Mouse (Mus musculus): Measurements from ENCODE around the gene Zbp1.

The Zbp1 gene

GRCm38 (mm10) chr2:173179046-173179445 lies 39.7 kb downstream of the Zbp1 start:
- no peak for DNase-seq (ENCODE audit: low read depth, low spot score)

GRCm38 (mm10) chr2:173177951-173178350 lies 40.8 kb downstream of the Zbp1 start:
- no peak for DNase-seq (ENCODE audit: low read depth, low spot score)

- DNase-seq (ENCODE audit: low read depth, low spot score), result no peak
These were observed 41.2 kb downstream of the Zbp1 start for GRCm38 (mm10) chr2:173177481-173177880.

- DNase-seq (ENCODE audit: low read depth, low spot score), result no peak
These were observed 43.0 kb downstream of the Zbp1 start for GRCm38 (mm10) chr2:173175703-173176102.

GRCm38 (mm10) chr2:173174569-173174968 lies 44.2 kb downstream of the Zbp1 start:
- no peak for DNase-seq (ENCODE audit: low read depth, low spot score)

DNA sequence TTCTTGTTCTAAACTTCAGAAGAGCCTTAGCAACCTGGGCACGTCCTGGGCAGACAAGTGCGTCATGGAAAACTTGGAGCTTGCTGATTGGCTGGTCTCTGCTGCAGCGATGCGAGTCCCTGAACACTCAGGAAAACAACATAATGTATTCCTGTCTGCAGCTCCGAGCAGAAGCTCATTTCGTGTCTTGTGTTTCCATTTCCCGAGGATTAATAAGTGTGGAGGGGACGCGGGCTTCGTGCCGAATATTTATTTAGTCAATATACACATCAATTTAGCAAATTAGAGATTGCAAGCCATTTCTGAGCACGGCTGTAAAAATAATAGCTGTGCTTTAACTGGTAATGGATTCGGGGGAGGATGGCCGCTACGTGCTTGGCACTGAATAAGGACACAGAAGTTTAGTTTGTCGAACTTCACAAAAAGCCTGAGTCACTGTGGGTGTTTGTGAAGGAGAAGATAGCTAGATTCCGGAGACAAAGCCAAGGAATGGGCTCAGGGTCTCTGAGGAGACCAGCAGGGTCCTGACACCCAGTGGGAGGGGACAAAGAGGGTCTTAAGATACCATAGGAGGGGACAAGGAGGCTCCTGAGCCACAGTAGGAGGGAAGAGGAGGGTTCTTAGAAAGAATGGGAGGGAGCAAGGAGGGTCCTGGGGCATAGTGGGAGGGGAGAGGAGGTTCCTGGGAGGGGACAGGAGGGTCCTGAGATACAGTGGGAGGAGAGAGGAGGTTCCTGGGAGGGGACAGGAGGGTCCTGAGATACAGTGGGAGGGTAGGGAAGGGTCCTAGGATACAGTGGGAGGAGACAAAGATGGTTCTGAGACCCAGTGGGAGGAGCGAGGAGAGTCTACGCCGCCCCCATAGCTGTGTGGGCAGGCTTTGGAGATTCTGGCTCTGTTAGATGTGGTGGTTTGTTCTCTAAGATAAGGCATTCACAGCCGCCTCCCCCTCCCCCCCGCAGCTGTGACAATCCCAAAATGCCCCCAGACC lies 44.9 kb downstream of the Zbp1 start:
- DNase-seq (ENCODE audit: low read depth, low spot score), result peak; percentile 71

DNA sequence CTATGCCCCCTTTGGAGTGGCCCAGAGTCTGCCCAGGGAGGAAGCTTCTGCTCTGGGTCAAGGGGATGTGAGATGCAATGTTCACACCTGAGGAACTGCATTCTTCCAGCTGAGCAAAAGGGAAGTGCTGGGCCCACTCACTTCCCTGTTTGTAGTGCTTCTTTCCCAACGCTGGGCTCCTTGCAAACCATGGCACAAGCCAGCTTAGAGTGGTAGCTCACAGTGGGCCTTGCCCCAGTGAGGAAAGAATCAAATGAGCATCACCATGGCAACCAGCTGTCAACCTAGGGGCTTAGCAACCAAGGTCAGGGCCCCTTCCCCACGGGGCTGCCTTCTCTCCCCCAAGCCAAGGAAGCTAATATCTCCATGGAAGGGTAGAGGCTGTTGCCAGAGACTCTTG lies 45.7 kb downstream of the Zbp1 start:
- no peak for DNase-seq (ENCODE audit: low read depth, low spot score)

DNA sequence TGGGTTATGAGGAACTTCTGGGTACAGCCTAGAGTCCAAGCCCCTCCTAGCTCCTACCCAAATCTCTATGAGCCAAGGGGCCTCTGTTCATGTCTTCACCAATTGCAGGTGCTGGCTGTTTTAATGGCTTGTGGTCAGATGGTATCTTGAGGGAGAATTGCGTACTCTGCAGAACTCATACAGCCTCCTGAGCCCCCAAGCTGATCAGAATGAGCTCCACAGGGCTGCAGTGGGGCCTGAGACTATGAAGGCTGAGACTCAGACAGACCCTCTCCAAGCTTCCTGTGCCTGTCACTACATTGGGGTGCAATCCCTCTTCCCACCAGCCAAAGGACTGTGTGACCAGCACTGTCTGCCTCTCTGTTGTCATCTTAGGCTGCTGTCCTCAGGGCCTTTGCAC lies 46.3 kb downstream of the Zbp1 start:
- no peak for DNase-seq (ENCODE audit: low read depth, low spot score)

GRCm38 (mm10) chr2:173171956-173172355 lies 46.8 kb downstream of the Zbp1 start:
- DNase-seq (ENCODE audit: low read depth, low spot score), result no peak

GRCm38 (mm10) chr2:173171470-173171869 lies 47.3 kb downstream of the Zbp1 start:
- no peak for DNase-seq (ENCODE audit: low read depth, low spot score)

- DNase-seq (ENCODE audit: low read depth, low spot score), result no peak
These were observed 48.0 kb downstream of the Zbp1 start for GRCm38 (mm10) chr2:173170715-173171114.

GRCm38 (mm10) chr2:173170081-173170480 lies 48.6 kb downstream of the Zbp1 start:
- no peak for DNase-seq (ENCODE audit: low read depth, low spot score)

DNA sequence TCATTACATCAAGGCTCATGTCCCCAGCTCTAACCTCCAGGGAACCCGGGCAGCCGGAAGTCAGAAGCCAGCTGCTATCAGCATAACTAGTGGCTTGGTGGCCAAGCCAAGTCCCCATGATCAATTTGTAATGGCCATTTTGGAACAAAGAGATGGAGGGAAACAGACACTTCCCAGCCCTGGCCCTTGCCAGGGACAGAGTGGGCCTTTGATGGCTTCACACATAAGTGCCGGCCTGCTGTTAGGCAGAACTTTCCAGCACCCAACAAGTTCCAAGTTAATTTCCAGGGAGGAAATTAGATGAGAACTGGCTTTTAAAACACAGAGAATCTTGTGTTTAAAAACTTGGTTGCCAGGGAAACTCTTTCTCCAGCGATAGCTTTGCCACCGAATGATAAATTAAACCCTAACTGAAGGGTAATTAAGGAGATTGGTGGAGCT lies 50.3 kb downstream of the Zbp1 start:
- DNase-seq (ENCODE audit: low read depth, low spot score), result no peak

GRCm38 (mm10) chr2:173165357-173165756 lies 53.4 kb downstream of the Zbp1 start:
- DNase-seq (ENCODE audit: low read depth, low spot score), result no peak

DNA sequence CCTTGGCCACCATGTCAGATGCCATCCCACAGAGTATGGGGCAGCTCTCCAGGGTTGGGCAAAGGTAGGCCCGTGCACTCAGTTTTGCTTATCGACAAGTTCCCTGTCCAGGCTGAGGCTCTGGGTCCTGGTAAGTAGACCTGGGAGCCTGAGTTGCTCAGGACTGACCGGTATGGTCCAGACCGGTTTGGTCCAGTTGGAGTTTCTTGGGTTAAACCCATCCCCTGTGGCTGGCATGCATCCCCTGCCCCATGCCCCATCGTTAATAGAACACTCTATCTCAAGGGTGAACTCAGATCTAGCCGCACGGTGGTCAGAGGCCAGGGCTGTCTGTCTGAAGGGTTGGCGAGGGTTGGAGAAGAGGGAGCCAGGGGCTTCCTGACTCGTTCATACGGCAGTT lies 53.8 kb downstream of the Zbp1 start:
- no peak for DNase-seq (ENCODE audit: low read depth, low spot score)

DNA sequence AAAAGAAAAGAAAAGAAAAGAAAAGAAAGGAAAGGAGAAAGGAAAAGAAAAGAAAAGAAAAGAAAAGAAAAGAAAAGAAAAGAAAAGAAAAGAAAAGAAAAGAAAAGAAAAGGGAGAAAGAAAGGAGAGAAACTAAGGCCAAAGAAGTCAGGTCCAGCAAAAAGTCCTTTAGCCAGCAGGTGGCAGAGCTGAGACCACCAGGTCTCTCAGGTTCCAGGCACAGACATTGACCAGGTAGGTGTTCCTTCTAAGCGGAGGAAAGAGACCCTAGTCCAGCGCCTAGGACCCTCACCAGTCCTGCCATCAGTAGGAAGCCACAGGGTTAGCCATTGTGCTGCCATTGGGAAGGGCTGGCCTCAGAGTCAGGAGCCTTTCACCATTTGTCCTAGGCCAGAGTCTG lies 54.4 kb downstream of the Zbp1 start:
- no peak for DNase-seq (ENCODE audit: low read depth, low spot score)

DNA sequence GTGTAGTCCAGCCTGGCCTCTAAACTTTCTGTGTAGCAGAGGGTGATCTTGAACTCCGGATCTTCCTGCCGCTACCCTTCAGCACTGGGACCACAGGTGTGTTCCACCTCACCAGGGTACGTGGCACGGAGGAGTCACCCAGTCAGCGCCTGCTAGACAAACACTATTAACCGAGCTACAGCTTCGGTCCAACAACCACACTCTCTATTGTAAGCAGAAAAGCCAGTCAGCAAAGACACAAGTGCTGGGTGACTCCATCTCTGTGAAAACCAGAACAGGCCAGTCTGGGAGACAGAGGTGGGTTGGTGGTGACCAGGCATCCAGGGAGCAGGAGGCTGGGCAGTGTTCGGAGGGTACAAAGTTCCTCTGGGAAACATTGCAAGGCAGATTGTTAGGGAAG lies 55.3 kb downstream of the Zbp1 start:
- no peak for DNase-seq (ENCODE audit: low read depth, low spot score)

DNA sequence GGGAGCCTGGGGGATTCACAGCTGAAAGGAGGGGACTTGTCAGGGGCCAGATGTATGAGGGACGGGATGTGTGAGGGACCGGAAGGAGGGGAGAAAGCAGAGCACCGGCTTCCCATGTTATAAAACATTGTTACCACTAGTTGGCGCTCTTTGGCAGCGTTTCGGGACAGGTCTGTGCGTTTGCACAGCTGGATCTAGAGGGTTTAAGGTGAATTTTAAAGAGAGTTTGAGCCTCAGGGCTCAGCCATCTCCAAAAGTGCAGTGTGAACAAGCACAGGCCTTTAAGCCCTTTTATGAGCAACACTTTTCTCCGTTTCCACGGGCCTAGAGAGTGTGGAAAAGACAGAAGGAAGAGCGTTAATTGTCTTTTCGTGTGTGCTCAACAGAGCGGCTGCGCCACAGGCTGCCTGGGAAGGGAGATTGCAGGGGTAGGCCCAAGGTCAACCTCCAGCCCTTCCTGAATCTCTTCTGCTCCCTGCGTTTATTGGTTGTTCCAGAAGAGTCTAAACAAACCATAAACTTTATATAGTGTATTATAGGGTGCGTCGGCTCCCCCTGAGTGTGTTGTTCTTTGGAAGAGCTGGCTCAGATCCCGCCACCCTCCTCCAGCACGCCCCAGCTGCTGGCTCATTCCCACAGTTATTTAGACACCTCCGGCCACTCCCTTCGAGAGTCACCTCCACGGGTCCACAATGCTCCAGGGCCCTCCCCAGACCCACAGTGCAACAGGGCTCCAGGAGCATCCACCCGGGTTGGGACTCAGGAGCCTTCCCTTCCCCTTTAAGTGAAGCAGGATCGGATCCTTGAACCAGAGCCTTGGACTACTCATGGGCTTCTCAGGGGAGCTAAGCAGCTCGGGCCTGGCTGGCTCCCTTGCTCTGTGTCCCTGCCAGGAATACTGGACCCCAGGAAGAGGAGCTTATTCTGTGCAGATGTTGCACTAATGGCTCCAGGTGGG lies 59.1 kb downstream of the Zbp1 start:
- DNase-seq (ENCODE audit: low read depth, low spot score), result no peak

- DNase-seq (ENCODE audit: low read depth, low spot score), result no peak
These were observed 60.2 kb downstream of the Zbp1 start for GRCm38 (mm10) chr2:173158390-173159055.

DNA sequence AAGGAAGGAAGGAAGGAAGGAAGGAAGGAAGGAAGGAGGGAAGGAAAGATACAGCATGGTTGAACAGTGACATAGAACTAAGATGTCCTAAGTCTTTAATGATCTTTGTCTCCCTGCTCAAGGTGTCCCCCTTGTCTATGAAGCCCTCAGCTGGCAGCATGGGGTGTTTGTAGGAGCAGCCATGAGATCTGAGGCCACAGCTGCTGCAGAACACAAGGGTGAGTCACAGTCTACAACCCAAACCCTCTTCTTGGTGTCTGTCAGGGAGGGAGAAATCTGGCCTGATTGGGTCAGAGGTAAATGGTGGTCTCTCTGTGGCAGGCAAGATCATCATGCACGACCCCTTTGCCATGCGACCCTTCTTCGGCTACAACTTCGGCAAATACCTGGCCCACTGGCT lies 60.9 kb downstream of the Zbp1 start:
- no peak for DNase-seq (ENCODE audit: low read depth, low spot score)

DNA sequence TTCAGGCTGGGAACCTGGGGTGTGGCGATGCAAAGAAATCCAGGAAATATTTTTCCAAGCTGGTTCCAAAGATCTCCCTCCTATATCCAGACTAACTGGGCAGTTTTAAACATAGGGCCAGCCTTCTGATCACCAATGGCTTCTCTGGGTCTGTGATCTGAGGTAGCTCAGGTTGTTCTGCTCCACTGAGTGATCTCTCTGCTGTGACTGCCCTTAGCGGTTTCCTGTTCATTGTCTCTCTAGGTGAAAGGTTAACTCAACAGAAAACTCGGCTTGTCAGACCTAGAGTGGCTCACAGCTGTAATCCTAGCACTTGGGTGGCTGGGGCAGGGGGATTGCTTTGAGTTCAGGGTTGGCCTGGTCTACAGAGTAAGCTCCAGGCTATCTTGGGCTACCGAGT lies 61.3 kb downstream of the Zbp1 start:
- DNase-seq (ENCODE audit: low read depth, low spot score), result no peak

DNA sequence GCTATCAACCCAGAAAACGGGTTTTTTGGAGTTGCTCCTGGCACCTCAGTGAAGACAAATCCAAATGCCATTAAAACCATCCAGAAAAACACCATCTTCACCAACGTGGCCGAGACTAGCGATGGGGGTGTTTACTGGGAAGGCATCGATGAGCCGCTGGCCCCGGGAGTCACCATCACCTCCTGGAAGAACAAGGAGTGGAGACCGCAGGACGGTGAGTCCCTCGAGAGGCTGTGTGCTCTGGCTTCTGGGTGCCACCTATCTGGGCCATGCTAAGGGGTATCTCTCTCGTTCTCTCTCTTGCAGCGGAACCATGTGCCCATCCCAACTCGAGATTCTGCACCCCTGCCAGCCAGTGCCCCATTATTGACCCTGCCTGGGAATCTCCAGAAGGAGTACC lies 61.8 kb downstream of the Zbp1 start:
- DNase-seq (ENCODE audit: low read depth, low spot score), result no peak

Measured in brain, embryonic 18.5 days (tissue).